Mouse (Mus musculus) erythroblast, embryonic 14.5 days (primary cell): ENCODE data around the gene Tarm1.

Source experiments
- GATA1 ChIP-seq: IDR thresholded peaks from 2 replicates; pipeline ENCODE4 v1.6.1; 2012; ENCODE audit warnings: low read length, inconsistent platforms, mixed read lengths
- TAL1 ChIP-seq: IDR thresholded peaks from 3 replicates; pipeline ENCODE4 v1.6.1; 2012; ENCODE audit warnings: low read length, inconsistent platforms, mixed read lengths

GRCm38 (mm10) chr7:3437941-3438340, 64.5 kb downstream of the Tarm1 start:
- TF ChIP-seq TAL1 = no peak
- no peak for TF ChIP-seq GATA1
